Mouse (Mus musculus) thymus, postnatal 4 days (tissue): ENCODE data around the gene Gm10837.

ENCODE experiments used
- DNase-seq: peaks from one replicate; pipeline ENCODE4 v3.0.0; 2021

Gene Gm10837

GRCm38 (mm10) chr14:122464763-122465741 lies 25.3 kb upstream of the Gm10837 start, which contains the start of gene Zic5:
Gene Zic5, minus strand, starts transcription at chr14:122465677.
- DNase-seq, result peak; percentile 38

- no peak for DNase-seq
Observed at GRCm38 (mm10) chr14:122465931-122466490, 24.4 kb upstream of the Gm10837 start.

DNA sequence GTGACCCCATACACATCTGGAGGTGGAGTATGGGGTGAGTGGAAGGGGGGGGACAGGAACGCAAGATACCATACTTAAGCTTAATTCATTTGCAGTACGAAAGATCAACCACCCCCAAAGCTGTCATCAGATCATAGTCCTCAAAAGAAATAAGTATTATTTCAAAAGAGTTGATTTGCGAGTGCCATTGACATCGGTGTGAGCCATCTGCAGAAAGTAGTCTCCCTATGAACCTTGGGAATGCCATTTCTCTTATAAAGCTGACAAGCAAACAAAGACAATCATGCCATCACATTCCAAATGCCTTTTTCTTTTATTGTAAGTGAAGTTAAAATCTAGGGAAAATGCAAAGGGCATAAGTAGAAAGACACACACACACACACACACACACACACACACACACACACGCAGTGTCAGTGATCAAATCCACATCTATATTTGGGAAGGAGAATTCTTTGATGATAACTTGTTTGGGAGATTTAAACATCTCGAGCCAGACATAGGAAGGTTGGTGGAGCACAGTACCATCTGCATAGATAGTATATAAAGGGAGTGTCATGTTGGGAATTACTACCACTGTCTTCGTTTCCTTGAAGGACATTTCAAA lies 23.5 kb upstream of the Gm10837 start:
- no peak for DNase-seq

DNA sequence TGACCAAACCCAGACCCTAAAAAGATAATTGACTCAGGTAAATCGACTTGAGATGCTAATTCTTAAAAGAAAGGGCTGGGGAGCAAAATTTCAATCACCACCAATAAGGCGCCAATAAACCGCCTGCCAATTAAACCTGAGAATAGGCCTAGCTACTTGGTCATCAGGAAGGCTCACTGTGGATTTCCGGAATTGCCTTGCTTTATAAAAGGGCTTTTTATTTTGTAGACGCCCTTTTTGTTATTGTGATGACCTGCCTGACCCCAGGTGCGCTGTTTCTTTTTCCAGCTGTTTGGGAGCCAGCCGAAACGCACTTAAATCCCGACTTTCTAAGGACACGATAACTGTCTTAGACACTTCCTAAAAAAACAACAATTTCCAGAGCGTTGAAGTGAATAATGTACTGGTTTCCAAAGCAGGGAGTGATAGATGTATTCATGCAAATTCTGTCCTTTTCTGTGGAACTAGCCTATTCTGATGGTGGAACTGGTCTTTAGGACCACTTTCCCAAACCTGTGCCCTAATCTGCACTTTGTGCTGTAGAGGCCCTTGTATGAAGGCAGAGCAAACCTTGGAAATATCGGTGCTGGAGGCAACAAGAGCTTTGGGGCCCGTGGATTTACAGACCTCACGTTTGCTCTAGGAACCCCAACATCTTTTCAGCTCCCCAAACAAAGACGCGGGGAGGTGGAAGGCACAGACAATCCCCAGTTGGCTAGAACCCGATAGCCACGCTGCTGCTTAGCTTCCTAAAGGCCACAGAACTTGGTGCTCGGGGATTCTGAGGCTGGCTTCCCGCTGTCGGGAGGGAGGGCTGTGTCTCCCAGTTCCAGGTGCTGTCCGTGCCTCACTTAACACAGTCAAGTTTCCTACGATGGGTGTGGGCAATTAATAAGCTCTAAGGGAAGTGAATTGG lies 22.2 kb upstream of the Gm10837 start:
- peak; percentile 8 for DNase-seq

- peak; percentile 15 for DNase-seq
Observed at GRCm38 (mm10) chr14:122468971-122469755, 21.2 kb upstream of the Gm10837 start.

GRCm38 (mm10) chr14:122471449-122472085 lies 18.8 kb upstream of the Gm10837 start:
- no peak for DNase-seq

GRCm38 (mm10) chr14:122472161-122472560 lies 18.2 kb upstream of the Gm10837 start:
- DNase-seq, result no peak

DNA sequence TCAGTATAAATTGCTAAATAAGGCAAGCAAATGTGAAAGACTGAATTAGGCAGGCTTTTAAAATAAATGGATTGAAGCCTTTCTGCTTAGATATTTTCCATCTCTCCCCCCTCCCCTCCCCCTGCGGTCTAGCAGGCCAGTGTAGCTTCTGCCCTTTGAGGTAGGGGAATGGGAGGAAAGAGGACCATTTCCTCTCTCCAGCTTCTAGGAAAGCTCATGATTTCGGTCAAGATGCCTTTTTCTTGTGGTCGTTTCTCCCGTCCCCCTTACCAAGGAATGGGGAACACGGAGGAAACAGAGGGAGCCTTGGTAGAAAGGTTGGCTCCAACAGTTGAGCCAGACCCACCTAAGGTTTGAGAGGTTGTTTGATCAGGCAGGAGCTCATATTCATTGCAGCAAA lies 17.7 kb upstream of the Gm10837 start:
- no peak for DNase-seq

DNA sequence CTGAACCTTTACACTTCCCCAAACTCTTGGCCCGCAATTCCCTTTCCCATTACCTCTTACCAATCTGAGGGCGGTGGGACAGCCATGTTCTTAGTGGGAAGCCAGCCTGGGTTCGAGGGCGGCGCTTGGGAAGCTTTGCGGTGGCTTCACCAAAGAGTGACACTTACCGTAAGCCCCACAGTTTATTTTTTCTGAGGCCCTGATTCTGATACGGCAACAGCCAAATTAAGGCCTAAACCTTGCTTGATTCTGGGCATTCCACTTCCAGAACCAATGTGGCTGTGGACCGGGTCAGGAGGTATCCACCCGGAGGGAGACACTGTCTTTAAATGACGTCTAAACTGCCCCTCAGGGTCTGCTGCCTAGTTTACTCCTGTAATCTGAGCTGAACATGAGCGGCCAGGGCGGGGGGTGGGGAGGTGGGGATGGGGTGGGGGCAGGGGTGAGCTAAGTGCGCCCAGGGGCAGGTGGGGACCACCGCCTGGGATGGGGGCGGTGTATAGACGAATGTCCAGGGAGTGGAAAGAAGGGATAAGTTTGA lies 17.1 kb upstream of the Gm10837 start:
- no peak for DNase-seq

GRCm38 (mm10) chr14:122474041-122474890 lies 16.1 kb upstream of the Gm10837 start:
- peak; percentile 37 for DNase-seq

GRCm38 (mm10) chr14:122474891-122475556 lies 15.4 kb upstream of the Gm10837 start, which contains the start of gene Zic2:
Gene Zic2, plus strand, starts transcription at chr14:122475435.
- peak; percentile 55 for DNase-seq

- peak; percentile 25 for DNase-seq
Observed at GRCm38 (mm10) chr14:122475557-122476040, 14.8 kb upstream of the Gm10837 start.

GRCm38 (mm10) chr14:122476041-122476821 lies 14.2 kb upstream of the Gm10837 start:
- peak; percentile 27 for DNase-seq

- DNase-seq, result no peak
Observed at GRCm38 (mm10) chr14:122476822-122477215, 13.6 kb upstream of the Gm10837 start.

DNA sequence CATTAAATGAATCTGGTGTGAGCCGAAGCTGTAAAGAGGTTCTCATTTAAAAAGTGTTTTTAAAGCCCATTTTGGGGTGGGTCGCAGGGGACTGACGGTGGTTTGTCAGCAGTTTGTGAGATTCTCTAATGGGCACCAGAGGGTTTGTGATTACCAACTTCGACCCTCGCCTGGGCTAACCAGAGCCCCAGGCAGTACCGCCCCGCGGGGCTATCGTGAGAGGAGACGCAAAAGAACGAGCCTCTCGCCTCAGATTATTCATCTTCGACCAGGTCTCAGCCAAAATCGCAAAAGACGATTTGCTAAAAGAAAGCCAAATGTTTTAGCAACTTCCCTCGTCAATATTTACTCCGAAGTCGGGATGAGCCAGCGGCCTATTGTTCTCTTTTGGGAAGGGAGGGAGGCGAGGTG lies 13.1 kb upstream of the Gm10837 start:
- no peak for DNase-seq

GRCm38 (mm10) chr14:122477971-122478573 lies 12.3 kb upstream of the Gm10837 start:
- no peak for DNase-seq

- DNase-seq, result no peak
Observed at GRCm38 (mm10) chr14:122478574-122479011, 11.8 kb upstream of the Gm10837 start.
